Mouse (Mus musculus) naive thymus-derived CD4-positive, alpha-beta T cell, adult 2 months (primary cell): ENCODE measurements around the gene Cbarp.

Experiments
- DNase-seq: peaks from one replicate; pipeline ENCODE4 v3.0.0-alpha.2; 2011; ENCODE audit warnings: low read depth

Cbarp gene

DNA sequence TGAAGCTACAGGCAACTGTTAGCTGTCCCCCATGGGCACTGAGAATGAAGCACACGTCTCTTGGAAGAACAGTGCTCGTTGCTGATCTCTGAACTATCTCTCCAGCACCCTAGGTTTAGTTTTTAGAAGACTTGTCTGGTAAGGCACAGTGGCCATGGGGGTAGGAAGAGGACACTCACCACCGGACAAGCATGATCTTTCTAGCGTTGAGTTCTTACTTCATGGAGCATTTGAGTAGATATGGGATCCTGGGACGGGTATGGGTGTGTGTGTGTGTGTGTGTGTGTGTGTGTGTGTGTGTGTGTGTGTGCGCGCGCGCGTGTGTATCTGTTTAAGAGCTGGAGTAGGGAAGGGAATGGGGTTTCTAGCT, at the start of gene Cbarp:
Gene Cbarp, minus strand, starts transcription at position 170 of the 370 bp plus-strand sequence.
- DNase-seq, result no peak

GRCm38 (mm10) chr10:80189999-80190398, 49.4 kb upstream of the Cbarp start:
- DNase-seq, result no peak

DNA sequence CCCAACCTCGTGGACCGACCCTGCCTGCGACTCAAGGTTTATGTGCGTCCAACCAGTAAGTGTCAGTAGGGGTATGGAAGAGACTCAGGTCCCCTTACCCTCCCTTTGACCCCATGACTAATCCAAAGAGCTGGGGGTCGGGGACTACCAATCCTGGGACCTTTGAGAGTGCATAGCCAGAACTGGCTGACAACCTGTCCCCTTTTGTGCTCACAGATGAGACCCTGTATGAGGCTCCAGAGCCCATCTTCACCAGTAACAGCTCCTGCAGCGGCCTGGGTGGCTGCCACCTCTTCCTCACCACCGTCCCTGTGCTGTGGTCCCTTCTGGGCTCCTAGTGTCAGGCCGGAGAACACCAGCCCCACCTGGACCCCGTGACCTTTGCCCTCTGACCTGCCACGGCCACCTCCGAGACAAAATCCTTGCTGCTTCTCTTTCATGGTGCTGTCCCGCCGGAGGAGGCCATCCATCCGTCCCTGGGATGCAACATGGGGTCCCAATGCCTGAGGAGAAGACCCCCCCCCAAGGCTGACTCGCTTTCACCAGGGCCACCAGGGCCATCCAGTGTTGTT, 47.9 kb upstream of the Cbarp start:
- no peak for DNase-seq

DNA sequence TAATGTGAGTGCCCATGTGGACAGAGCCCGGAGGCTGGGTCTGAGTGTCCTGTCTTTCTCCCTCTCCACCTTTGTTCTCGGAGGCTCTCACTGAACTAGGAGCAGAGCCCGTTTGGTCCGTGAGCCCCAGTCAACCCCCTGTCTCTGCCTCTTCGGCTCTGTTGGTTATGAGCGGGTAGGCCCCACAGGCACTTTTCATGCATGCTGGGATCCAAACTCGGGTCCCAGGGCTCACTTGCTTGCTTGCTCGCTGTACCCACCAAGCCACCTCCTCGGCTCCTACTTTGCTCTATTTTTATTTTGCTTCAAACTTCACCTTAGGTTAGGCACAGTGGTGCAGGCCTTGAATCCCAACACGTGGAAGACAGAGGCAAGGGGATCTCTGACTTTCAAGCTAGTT, 47.1 kb upstream of the Cbarp start:
- DNase-seq, result no peak

DNA sequence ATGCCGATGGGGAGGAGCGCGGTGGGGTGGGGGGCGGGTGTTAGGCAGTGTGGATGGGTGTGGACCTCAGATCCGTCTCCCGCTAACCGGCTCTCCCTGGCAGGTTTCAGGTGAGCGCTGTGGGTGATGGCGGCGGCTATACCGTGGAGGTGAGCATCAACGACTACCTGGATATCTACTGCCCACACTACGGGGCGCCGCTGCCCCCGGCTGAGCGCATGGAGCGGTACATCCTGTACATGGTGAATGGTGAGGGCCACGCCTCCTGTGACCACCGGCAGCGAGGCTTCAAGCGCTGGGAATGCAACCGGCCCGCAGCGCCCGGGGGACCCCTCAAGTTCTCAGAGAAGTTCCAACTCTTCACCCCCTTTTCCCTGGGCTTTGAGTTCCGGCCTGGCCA, 46.0 kb upstream of the Cbarp start:
- DNase-seq, result no peak

- no peak for DNase-seq
Measured at GRCm38 (mm10) chr10:80182547-80182946, 41.9 kb upstream of the Cbarp start.

GRCm38 (mm10) chr10:80180823-80181222, 40.2 kb upstream of the Cbarp start:
- no peak for DNase-seq

DNA sequence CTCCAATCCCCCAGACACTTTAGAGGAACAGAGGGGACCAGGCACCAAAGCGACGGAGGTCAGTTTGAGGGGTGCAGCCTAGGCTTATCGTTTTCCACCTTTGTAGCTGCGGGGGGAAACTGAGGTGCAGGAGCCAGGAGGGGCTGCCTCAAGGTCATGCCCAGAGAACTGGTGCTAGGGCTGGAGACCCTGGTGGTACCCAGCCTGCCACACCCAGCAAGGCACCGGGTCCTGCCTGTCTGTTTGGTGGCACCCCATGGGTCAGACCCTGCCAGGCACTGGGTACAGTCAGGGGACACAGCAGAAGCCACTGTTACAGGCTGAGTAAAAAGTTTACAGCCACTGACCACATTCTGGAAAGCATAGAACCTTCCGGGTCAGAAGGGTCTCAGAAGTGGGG, 39.7 kb upstream of the Cbarp start:
- DNase-seq, result no peak

DNA sequence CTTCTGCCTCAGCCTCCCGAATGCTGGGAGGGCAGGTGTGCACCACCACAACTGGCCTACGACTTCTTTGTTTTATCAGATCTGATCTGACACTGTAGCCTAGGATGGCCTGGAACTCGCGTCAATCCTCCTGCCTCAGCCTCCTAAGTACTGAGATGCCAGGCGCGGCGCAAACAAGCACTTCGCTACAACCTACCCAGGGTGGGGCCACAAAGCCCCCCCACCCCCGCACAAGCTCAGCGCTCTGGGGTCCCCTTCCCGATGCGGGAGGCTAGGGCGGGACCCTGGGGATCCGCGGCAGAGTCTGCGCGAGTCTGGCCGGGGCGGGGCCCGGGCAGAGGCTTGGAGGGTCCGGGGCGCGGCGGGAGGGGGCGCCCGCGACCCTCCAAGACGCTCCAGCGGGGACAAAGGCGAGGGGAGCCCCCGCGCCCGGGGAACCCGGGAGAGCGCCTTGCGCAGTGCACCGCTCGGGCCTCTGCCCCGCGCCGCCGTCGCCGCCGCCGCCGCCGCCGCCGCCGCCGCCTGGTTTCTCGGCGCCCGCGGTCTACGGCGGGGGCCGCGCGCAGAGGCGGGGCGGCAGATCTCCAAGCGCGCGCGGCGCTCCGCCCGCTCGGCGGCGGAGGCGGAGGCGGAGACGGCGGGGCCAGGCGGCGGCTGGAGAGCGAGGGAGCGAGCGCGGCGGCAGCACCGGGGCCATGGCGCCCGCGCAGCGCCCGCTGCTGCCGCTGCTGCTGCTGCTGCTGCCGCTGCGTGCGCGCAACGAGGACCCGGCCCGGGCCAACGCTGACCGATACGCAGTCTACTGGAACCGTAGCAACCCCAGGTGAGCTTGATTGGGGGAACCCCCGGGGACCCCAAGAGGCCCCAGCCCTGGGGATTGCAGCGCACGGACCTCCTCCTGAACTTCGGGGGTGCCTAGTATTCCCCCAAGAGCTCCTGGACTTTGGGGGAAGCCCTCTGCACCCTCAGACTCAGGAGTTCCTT, 38.7 kb upstream of the Cbarp start, which contains the start of gene Efna2:
Gene Efna2, plus strand, starts transcription at position 415 of the 984 bp plus-strand sequence.
- peak; percentile 34 for DNase-seq

GRCm38 (mm10) chr10:80177441-80178279, 37.0 kb upstream of the Cbarp start:
- no peak for DNase-seq

GRCm38 (mm10) chr10:80176270-80176834, 35.7 kb upstream of the Cbarp start:
- no peak for DNase-seq

- DNase-seq, result peak; percentile 75
Measured at GRCm38 (mm10) chr10:80175536-80176269, 35.1 kb upstream of the Cbarp start.

DNA sequence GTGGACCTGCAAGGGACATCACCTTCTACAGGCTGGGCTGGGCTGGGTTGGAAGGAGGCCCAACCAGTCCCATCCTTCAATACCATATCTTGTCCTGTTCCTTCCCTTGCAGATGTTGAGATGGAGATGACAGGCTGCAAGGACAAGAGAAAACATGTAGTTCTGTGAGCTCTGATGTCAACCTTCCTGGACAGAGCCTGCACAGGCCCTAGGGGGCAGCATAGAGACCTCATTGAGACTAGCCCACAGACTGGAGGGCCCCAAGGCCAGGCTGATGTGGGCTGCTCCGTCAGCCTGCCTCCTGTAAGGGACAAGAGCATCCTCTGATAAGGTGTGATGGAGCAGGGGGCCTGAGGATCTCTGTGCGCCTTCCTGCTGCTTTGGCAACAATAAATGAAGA, 34.1 kb upstream of the Cbarp start:
- DNase-seq, result peak; percentile 76

GRCm38 (mm10) chr10:80173955-80174640, 33.5 kb upstream of the Cbarp start:
- peak; percentile 23 for DNase-seq

DNA sequence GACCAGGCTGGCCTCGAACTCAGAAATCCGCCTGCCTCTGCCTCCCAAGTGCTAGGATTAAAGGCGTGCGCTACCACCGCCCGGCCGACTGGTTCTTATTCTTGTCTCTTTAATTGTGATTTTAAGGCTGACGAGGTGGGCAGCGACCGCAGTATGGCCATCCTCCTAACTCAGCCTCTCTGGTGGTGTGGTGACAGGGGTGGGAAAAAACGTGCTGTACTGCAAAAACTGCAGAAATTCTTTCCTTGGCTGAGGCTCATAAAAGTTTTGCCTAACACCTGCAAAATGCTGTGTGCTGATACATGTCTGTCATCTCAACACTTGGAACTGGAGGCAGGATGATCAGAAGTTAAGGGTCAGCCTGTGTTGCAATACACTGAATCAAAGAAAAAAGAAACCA, 32.7 kb upstream of the Cbarp start:
- peak; percentile 55 for DNase-seq

DNA sequence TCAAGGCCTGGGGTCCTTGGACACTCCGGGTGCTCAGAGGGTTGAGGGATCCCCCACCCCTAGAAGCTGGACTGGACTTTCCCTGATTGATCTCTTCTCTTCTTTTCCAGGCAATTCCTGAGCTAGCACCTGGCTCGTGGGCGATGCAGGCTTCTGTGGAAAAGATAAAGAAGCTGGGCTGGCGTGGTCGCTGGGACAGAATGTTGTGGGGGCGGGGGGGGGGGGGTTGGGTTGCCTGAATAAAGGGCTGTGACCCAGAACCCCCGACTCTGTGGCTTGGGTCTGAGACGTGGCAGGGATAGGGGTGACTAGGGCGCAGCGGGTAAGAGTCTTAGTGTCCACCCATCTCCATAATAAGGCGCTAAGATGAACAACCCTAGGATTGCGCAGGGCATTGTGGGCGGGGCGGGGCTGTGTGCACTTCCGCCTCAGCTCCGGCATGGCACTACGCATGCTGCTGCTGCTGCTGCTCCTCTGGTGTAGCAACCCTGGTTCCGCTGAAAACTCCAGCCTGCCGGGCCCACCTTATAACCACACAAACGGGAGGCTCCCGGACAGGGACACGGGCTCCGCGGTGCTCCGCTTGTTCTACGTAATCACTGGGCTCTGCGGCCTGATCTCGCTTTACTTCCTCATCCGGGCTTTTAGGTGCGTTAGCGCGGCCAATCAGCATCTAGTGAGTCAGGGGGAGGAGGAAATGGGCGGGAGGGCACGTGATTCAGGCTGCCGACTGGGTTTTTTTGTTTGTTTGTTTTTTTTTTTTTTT, 32.1 kb upstream of the Cbarp start, which contains the start of gene 1600002K03Rik:
Gene 1600002K03Rik, plus strand, starts transcription at position 418 of the 766 bp plus-strand sequence.
- peak; percentile 97 for DNase-seq

DNA sequence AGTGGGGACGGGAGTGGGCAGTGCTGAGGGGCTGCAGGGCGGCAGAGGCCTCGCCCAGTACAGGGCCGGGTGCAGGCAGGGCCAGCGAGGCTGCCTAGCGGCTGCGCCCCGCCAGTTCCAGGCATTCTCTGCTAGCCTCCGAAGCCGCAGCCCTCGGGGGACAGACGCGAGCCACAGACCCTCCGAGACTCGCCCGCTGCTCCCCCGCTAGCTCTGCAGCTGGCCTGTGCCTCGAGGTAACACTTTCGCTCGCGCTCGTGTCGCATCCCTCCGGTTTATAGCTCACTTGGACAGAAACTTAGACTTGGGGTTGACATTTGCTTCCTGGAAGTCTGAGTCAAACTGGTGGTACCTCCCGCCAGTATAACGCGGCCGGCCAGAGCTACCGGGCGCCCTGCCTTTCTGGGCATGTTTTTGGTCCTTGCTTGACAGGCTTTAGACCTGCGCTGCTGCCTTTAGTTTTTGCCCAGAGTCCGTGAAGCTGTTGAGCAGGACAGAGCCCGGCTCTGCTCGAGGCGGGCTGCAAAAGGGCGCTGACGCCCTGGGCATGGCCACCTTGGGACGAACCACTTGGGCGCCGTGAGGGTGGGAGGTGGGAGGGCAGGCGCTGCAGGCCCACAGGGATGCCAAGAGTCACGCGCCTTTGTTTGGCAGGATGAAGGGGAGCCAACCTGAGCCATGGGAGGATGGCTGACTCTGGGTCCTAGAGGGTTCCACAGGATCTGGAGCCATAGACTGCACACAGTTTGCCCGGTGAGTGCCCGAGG, 31.3 kb upstream of the Cbarp start:
- DNase-seq, result peak; percentile 37

GRCm38 (mm10) chr10:80171252-80171651, 30.6 kb upstream of the Cbarp start:
- peak; percentile 12 for DNase-seq

DNA sequence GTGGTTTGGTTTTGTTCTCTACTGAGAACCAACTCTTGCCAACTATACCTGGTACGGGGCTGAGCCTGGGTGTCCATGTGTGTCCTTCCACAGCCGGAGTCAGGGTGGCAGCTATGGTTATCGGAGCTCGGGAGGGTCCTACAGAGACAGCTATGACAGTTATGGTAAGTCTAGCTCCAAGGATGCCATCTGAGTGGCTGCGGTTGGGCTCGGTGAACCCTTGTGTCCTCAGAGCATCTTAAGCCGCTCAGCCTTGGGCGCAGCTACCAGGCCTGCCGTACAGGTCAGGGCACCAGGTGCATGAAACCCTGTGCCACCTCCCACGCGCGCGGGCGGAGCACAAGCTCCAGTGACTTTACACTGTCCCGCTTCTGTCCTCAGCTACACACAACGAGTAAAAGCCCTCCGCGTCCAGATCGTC, 30.0 kb upstream of the Cbarp start:
- peak; percentile 19 for DNase-seq
